Mouse (Mus musculus) hindbrain, embryonic 14.5 days (tissue): ENCODE results near the gene Phtf2. TPM values are rescaled to one million over a fixed set of nuclear protein-coding genes. Genes with fewer than 3 reads are reported as not detected.
A peak's percentile ranks its signal among the peaks of the same experiment; 100 is the strongest.
"Not testable (repeated sequence)": the region's sequence is repeated elsewhere in the genome, so short reads cannot be mapped to it uniquely, and the experiment has no call there.

Source experiments
- ATAC-seq: fragments of 200-750 bp; cut with Nextera tagmentation; 2 replicates; pipeline ENCODE4 v1.8.0; 2017; ENCODE audit warnings: moderate number of reproducible peaks, mild to moderate bottlenecking, moderate TSS enrichment, moderate library complexity; ENCODE audit not compliant: low FRiP score
- DNase-seq: peaks from one replicate; pipeline ENCODE4 v3.0.0-alpha.2; 2015; ENCODE audit warnings: low spot score
- H3K27ac ChIP-seq: fragments of 300-500 bp; sonication (generic); 2 replicates; pipeline ENCODE4 v1.5.1; 2014; ENCODE audit warnings: mild to moderate bottlenecking, moderate library complexity
- H3K27me3 ChIP-seq: fragments of 300-500 bp; sonication (generic); 2 replicates; pipeline ENCODE4 v1.6.1; 2014; ENCODE audit warnings: mild to moderate bottlenecking, low read length, mixed read lengths; ENCODE audit not compliant: control insufficient read depth, insufficient read depth
- H3K36me3 ChIP-seq: fragments of 300-500 bp; sonication (generic); replicated peaks from 2 replicates; pipeline ENCODE4 v1.6.1; 2014; ENCODE audit not compliant: control insufficient read depth, insufficient read depth
- H3K4me1 ChIP-seq: fragments of 300-500 bp; sonication (generic); replicated peaks from 2 replicates; pipeline ENCODE4 v1.6.1; 2014; ENCODE audit warnings: antibody characterized with exemption, low read length, mixed read lengths; ENCODE audit not compliant: control insufficient read depth, insufficient read depth
- H3K4me2 ChIP-seq: fragments of 300-500 bp; sonication (generic); replicated peaks from 2 replicates; pipeline ENCODE4 v1.6.1; 2014; ENCODE audit warnings: mild to moderate bottlenecking, moderate library complexity
- H3K4me3 ChIP-seq: fragments of 300-500 bp; sonication (generic); replicated peaks from 2 replicates; pipeline ENCODE4 v1.5.1; 2014; ENCODE audit warnings: mild to moderate bottlenecking, low read length
- H3K9ac ChIP-seq: fragments of 300-500 bp; sonication (generic); 2 replicates; pipeline ENCODE4 v1.6.1; 2014
- H3K9me3 ChIP-seq: fragments of 300-500 bp; sonication (generic); 2 replicates; pipeline ENCODE4 v1.6.1; 2016; ENCODE audit warnings: low read length; ENCODE audit not compliant: control insufficient read depth
- WGBS: fragments of 180-500 bp; shearing (Covaris S2); extraction: QIAGEN DNeasy Blood & Tissue Kit; methylation state at CpG from one replicate; pipeline ENCODE4 v1.1.7; 2014; 5-methylcytosine and 5-hydroxymethylcytosine counted together
- polyA plus RNA-seq: library from polyadenylated mRNA; unstranded; fragments of >200 nt; fragmentation: Nextera tagmentation; extraction: Ambion mirVana; gene quantifications from 2 replicates; pipeline ENCODE4 v1.2.1, GENCODE M21; 2014

Phtf2 gene
- polyA plus RNA-seq, 1 experiment from 2014 or later = 29.6 TPM

GRCm38 (mm10) chr5:20791793-20792554 lies 90.0 kb downstream of the Phtf2 start:
- DNase-seq = no peak
- no peak overlapping the region for H3K4me2 ChIP-seq
- no peak for ATAC-seq
- H3K9me3 ChIP-seq = no peaks in the 10 kb centered on the region
- H3K4me3 ChIP-seq = no peak overlapping the region
- no peaks in the 10 kb centered on the region for H3K27me3 ChIP-seq
- H3K9ac ChIP-seq = no peak overlapping the region
- no peak overlapping the region for H3K27ac ChIP-seq
- no peaks in the 10 kb centered on the region for H3K4me1 ChIP-seq
- 90% methylated on average over 10 of the region's 10 CpGs for WGBS
- peaks cover 22% of the 10 kb centered on the region for H3K36me3 ChIP-seq

- WGBS = 95% methylated on average over 3 of the region's 5 CpGs
Measured at GRCm38 (mm10) chr5:20786471-20786870, 95.5 kb downstream of the Phtf2 start.

GRCm38 (mm10) chr5:20781116-20781515 lies 100.8 kb downstream of the Phtf2 start:
- no peak for ATAC-seq
- no peak overlapping the region for H3K4me3 ChIP-seq
- no peak overlapping the region for H3K27ac ChIP-seq
- H3K36me3 ChIP-seq = peaks cover 12% of the 10 kb centered on the region
- no peak for DNase-seq
- 98% methylated on average over 1 of the region's 1 CpGs for WGBS
- no peaks in the 10 kb centered on the region for H3K9me3 ChIP-seq
- no peak overlapping the region for H3K9ac ChIP-seq
- H3K27me3 ChIP-seq = no peaks in the 10 kb centered on the region
- H3K4me1 ChIP-seq = no peaks in the 10 kb centered on the region
- no peak overlapping the region for H3K4me2 ChIP-seq

More at GRCm38 (mm10) chr5:20786471-20786870, 95.5 kb downstream of the Phtf2 start:
- not testable (repeated sequence) for H3K4me3 ChIP-seq, H3K4me1 ChIP-seq, H3K9ac ChIP-seq, ATAC-seq, H3K4me2 ChIP-seq, H3K27me3 ChIP-seq, DNase-seq, H3K9me3 ChIP-seq, H3K27ac ChIP-seq, H3K36me3 ChIP-seq

- no peak for ATAC-seq
- no peak for DNase-seq
- H3K4me1 ChIP-seq = no peaks in the 10 kb centered on the region
- 70% methylated on average over 2 of the region's 2 CpGs for WGBS
- H3K27me3 ChIP-seq = no peaks in the 10 kb centered on the region
- H3K4me3 ChIP-seq = no peak overlapping the region
- H3K9me3 ChIP-seq = no peaks in the 10 kb centered on the region
- no peak overlapping the region for H3K27ac ChIP-seq
- peaks cover 12% of the 10 kb centered on the region for H3K36me3 ChIP-seq
- no peak overlapping the region for H3K9ac ChIP-seq
- no peak overlapping the region for H3K4me2 ChIP-seq
Measured at GRCm38 (mm10) chr5:20779191-20779590, 102.7 kb downstream of the Phtf2 start.

GRCm38 (mm10) chr5:20778274-20778984 lies 103.5 kb downstream of the Phtf2 start:
- ATAC-seq = no peak
- Histone ChIP-seq H3K27ac (no peak overlapping the region), H3K27me3 (no peaks in the 10 kb centered on the region), H3K36me3 (peaks cover 12% of the 10 kb centered on the region), H3K9me3 (no peaks in the 10 kb centered on the region), H3K4me3 (no peak overlapping the region), H3K4me2 (no peak overlapping the region), H3K4me1 (no peaks in the 10 kb centered on the region), H3K9ac (no peak overlapping the region)
- 86% methylated on average over 8 of the region's 8 CpGs for WGBS
- DNase-seq = no peak

GRCm38 (mm10) chr5:20773341-20773740 lies 108.6 kb downstream of the Phtf2 start:
- no peak; the same call in 1 of the 2 replicates for ATAC-seq

GRCm38 (mm10) chr5:20765365-20765920 lies 116.5 kb downstream of the Phtf2 start:
- Histone ChIP-seq H3K4me2 (no peak overlapping the region), H3K4me3 (no peak overlapping the region), H3K27me3 (no peaks in the 10 kb centered on the region), H3K9ac (no peak overlapping the region), H3K36me3 (peaks cover 34% of the 10 kb centered on the region), H3K9me3 (no peaks in the 10 kb centered on the region), H3K4me1 (no peaks in the 10 kb centered on the region), H3K27ac (no peak overlapping the region)
- WGBS = 95% methylated on average over 7 of the region's 7 CpGs
- DNase-seq (no peak), ATAC-seq (no peak)

More at GRCm38 (mm10) chr5:20773341-20773740, 108.6 kb downstream of the Phtf2 start:
- H3K36me3 ChIP-seq = peaks cover 20% of the 10 kb centered on the region
- no peak overlapping the region for H3K27ac ChIP-seq
- H3K27me3 ChIP-seq = no peaks in the 10 kb centered on the region
- no peaks in the 10 kb centered on the region for H3K4me1 ChIP-seq
- no peak overlapping the region for H3K4me2 ChIP-seq
- no peaks in the 10 kb centered on the region for H3K9me3 ChIP-seq
- no peak overlapping the region for H3K9ac ChIP-seq
- WGBS = 61% methylated on average over 3 of the region's 3 CpGs
- no peak overlapping the region for H3K4me3 ChIP-seq
- DNase-seq = peak; percentile 74

GRCm38 (mm10) chr5:20762441-20762840 lies 119.5 kb downstream of the Phtf2 start:
- peaks cover 25% of the 10 kb centered on the region for H3K36me3 ChIP-seq
- H3K27ac ChIP-seq, H3K9ac ChIP-seq, H3K4me3 ChIP-seq, H3K4me1 ChIP-seq, DNase-seq, H3K9me3 ChIP-seq, H3K27me3 ChIP-seq, H3K4me2 ChIP-seq, ATAC-seq: not testable (repeated sequence)
- WGBS = 89% methylated on average over 3 of the region's 3 CpGs

- whole genome bisulfite sequencing = 90% methylated on average over 12 of the region's 12 CpGs
- no peak overlapping the region for H3K4me3 ChIP-seq
- DNase-seq = no peak
- H3K27ac ChIP-seq = no peak overlapping the region
- peaks cover 23% of the 10 kb centered on the region for H3K36me3 ChIP-seq
- no peaks in the 10 kb centered on the region for H3K9me3 ChIP-seq
- H3K9ac ChIP-seq = no peak overlapping the region
- no peak overlapping the region for H3K4me2 ChIP-seq
- no peaks in the 10 kb centered on the region for H3K4me1 ChIP-seq
- ATAC-seq = no peak
- H3K27me3 ChIP-seq = no peaks in the 10 kb centered on the region
Measured at GRCm38 (mm10) chr5:20760368-20761162, 121.4 kb downstream of the Phtf2 start.
